Mouse (Mus musculus) embryo, embryonic 11 days (tissue): ENCODE data around the gene Ghrhr.

ENCODE experiments used
- DNase-seq: peaks from one replicate; pipeline ENCODE4 v3.0.0-alpha.2; 2015

Ghrhr gene

GRCm38 (mm10) chr6:55376076-55376475, at the start of gene Ghrhr:
Gene Ghrhr, plus strand, starts transcription at chr6:55376295.
- DNase-seq: no peak

- no peak for DNase-seq
Measured at GRCm38 (mm10) chr6:55326299-55326698, 49.8 kb upstream of the Ghrhr start.

- DNase-seq: no peak
Measured at GRCm38 (mm10) chr6:55327326-55327725, 48.8 kb upstream of the Ghrhr start.

GRCm38 (mm10) chr6:55328179-55328578, 47.9 kb upstream of the Ghrhr start:
- DNase-seq: no peak

GRCm38 (mm10) chr6:55331315-55331714, 44.8 kb upstream of the Ghrhr start:
- no peak for DNase-seq

- DNase-seq: no peak
Measured at GRCm38 (mm10) chr6:55332100-55332772, 43.9 kb upstream of the Ghrhr start.

GRCm38 (mm10) chr6:55332773-55333109, 43.4 kb upstream of the Ghrhr start:
- no peak for DNase-seq

GRCm38 (mm10) chr6:55335989-55336514, 40.0 kb upstream of the Ghrhr start, which contains the start of gene Aqp1:
Gene Aqp1, plus strand, starts transcription at chr6:55336432.
- DNase-seq: peak; percentile 27

GRCm38 (mm10) chr6:55337242-55337641, 38.9 kb upstream of the Ghrhr start:
- DNase-seq: no peak

GRCm38 (mm10) chr6:55338077-55338476, 38.0 kb upstream of the Ghrhr start:
- no peak for DNase-seq

- no peak for DNase-seq
Measured at GRCm38 (mm10) chr6:55338934-55339825, 36.9 kb upstream of the Ghrhr start.

- no peak for DNase-seq
Measured at GRCm38 (mm10) chr6:55341688-55342087, 34.4 kb upstream of the Ghrhr start.

GRCm38 (mm10) chr6:55342328-55342727, 33.8 kb upstream of the Ghrhr start:
- no peak for DNase-seq

- no peak for DNase-seq
Measured at GRCm38 (mm10) chr6:55343446-55343845, 32.6 kb upstream of the Ghrhr start.

- no peak for DNase-seq
Measured at GRCm38 (mm10) chr6:55344291-55345016, 31.6 kb upstream of the Ghrhr start.

GRCm38 (mm10) chr6:55345264-55345663, 30.8 kb upstream of the Ghrhr start:
- no peak for DNase-seq

- no peak for DNase-seq
Measured at GRCm38 (mm10) chr6:55346491-55346890, 29.6 kb upstream of the Ghrhr start.

GRCm38 (mm10) chr6:55347711-55348571, 28.2 kb upstream of the Ghrhr start:
- DNase-seq: no peak

GRCm38 (mm10) chr6:55349231-55349630, 26.9 kb upstream of the Ghrhr start:
- no peak for DNase-seq

- DNase-seq: no peak
Measured at GRCm38 (mm10) chr6:55350383-55350952, 25.6 kb upstream of the Ghrhr start.

GRCm38 (mm10) chr6:55351712-55352111, 24.4 kb upstream of the Ghrhr start:
- no peak for DNase-seq
